Mouse (Mus musculus): Measurements from ENCODE around the gene Smg9. TPM values are rescaled to one million over a fixed set of nuclear protein-coding genes. Genes with fewer than 3 reads are reported as not detected.

Gene Smg9
- total and polyA plus RNA-seq, 3 experiments, result 54.6 to 95.3 TPM; not detected in 1

- no peak overlapping the region for H3K9ac ChIP-seq (ENCODE audit: control insufficient read depth, low read depth, low read length, poor library complexity, severe bottlenecking)
- no peaks in the 10 kb centered on the region for H3K9me3 ChIP-seq (replicated peaks; ENCODE audit: insufficient read depth, low read length)
- DNase-seq (ENCODE audit: low read depth, low spot score), result no peak
- H3K27ac ChIP-seq (ENCODE audit: control insufficient read depth, low read depth, low read length), result no peak overlapping the region
- TF ChIP-seq SIN3A (IDR thresholded peaks at IDR 0.05; ENCODE audit: low read length), result no peak
- TF ChIP-seq RAD21 (IDR thresholded peaks at IDR 0.05; ENCODE audit: low read depth, low read length), result no peak
- no peak for TF ChIP-seq POLR2A (IDR thresholded peaks at IDR 0.05; ENCODE audit: control insufficient read depth in 1 of 2, insufficient read depth in 1 of 2, low read depth in 1 of 2, low read length in 2 of 2, poor library complexity in 1 of 2)
- no peak for TF ChIP-seq MYB (IDR thresholded peaks at IDR 0.05; ENCODE audit: low read depth, low read length)
- no peak for TF ChIP-seq ZKSCAN1 (IDR thresholded peaks at IDR 0.05; ENCODE audit: low read depth, low read length)
- no peak for TF ChIP-seq E2F4 (IDR thresholded peaks at IDR 0.05; ENCODE audit: borderline replicate concordance, low read depth, low read length)
- no peak for TF ChIP-seq SMC3 (IDR thresholded peaks at IDR 0.05; ENCODE audit: low read depth, low read length)
- TF ChIP-seq MEF2A (IDR thresholded peaks at IDR 0.05; ENCODE audit: extremely low read depth, insufficient replicate concordance, low read depth, low read length, poor library complexity, severe bottlenecking), result no peak
- no peak for TF ChIP-seq MXI1 (IDR thresholded peaks at IDR 0.05; ENCODE audit: low read depth, low read length)
- no peak for TF ChIP-seq POLR2AphosphoS5 (IDR thresholded peaks at IDR 0.05; ENCODE audit: borderline replicate concordance, low read depth, low read length)
- H3K36me3 ChIP-seq (ENCODE audit: control insufficient read depth in 1 of 2, insufficient read depth in 2 of 2, low read length in 2 of 2), result no peaks in the 10 kb centered on the region
- H3K27me3 ChIP-seq (ENCODE audit: control insufficient read depth in 1 of 2, insufficient read depth in 2 of 2, low read length in 2 of 2), result no peaks in the 10 kb centered on the region
- H3K4me3 ChIP-seq (ENCODE audit: control insufficient read depth in 1 of 2, insufficient read depth in 1 of 2, low read depth in 2 of 2, low read length in 2 of 2), result no peak overlapping the region
- no peaks in the 10 kb centered on the region for H3K79me2 ChIP-seq (ENCODE audit: control insufficient read depth, insufficient read depth, low read length, poor library complexity)
- H3K4me1 ChIP-seq (ENCODE audit: control insufficient read depth in 1 of 2, insufficient read depth in 2 of 2, low read length in 2 of 2), result no peaks in the 10 kb centered on the region
These were observed 22.2 kb downstream of the Smg9 start for GRCm38 (mm10) chr7:24421648-24422047.

GRCm38 (mm10) chr7:24422251-24422650 is 22.8 kb downstream of the Smg9 start:
- H3K4me3 ChIP-seq (ENCODE audit: control insufficient read depth in 1 of 2, insufficient read depth in 1 of 2, low read depth in 2 of 2, low read length in 2 of 2), result no peak overlapping the region
- H3K4me1 ChIP-seq (ENCODE audit: control insufficient read depth in 1 of 2, insufficient read depth in 2 of 2, low read length in 2 of 2), result no peaks in the 10 kb centered on the region
- no peaks in the 10 kb centered on the region for H3K9me3 ChIP-seq (replicated peaks; ENCODE audit: insufficient read depth, low read length)
- H3K27me3 ChIP-seq (ENCODE audit: control insufficient read depth in 1 of 2, insufficient read depth in 2 of 2, low read length in 2 of 2), result no peaks in the 10 kb centered on the region
- no peak for DNase-seq (ENCODE audit: low read depth, low spot score)
- TF ChIP-seq POLR2AphosphoS2 (IDR thresholded peaks at IDR 0.05; ENCODE audit: low read length), result no peak
- TF ChIP-seq RCOR1 (IDR thresholded peaks at IDR 0.05; ENCODE audit: low read depth, low read length), result no peak
- TF ChIP-seq TBP (IDR thresholded peaks at IDR 0.05; ENCODE audit: low read depth, low read length), result no peak
- no peak for TF ChIP-seq SIN3A (IDR thresholded peaks at IDR 0.05; ENCODE audit: low read length)
- no peak for TF ChIP-seq TCF12 (IDR thresholded peaks at IDR 0.05; ENCODE audit: low read depth, low read length)
- no peak for TF ChIP-seq USF1 (IDR thresholded peaks at IDR 0.05; ENCODE audit: low read depth, low read length)
- no peak for TF ChIP-seq UBTF (IDR thresholded peaks at IDR 0.05; ENCODE audit: borderline replicate concordance, insufficient read depth, low read depth, low read length)
- TF ChIP-seq POLR2AphosphoS5 (IDR thresholded peaks at IDR 0.05; ENCODE audit: borderline replicate concordance, low read depth, low read length), result no peak
- H3K9ac ChIP-seq (ENCODE audit: control insufficient read depth, low read depth, low read length, poor library complexity, severe bottlenecking), result no peak overlapping the region
- no peaks in the 10 kb centered on the region for H3K79me2 ChIP-seq (ENCODE audit: control insufficient read depth, insufficient read depth, low read length, poor library complexity)
- H3K36me3 ChIP-seq (ENCODE audit: control insufficient read depth in 1 of 2, insufficient read depth in 2 of 2, low read length in 2 of 2), result no peaks in the 10 kb centered on the region
- no peak overlapping the region for H3K27ac ChIP-seq (ENCODE audit: control insufficient read depth, low read depth, low read length)
